In genomic region chr11:77926666-77927065, GRCm38 (mm10) we compare ENCODE assay signal across 19 mouse cellular contexts. TPM values are rescaled to one million over a fixed set of nuclear protein-coding genes. Genes with fewer than 3 reads are reported as not detected.
DNase-seq lines count a peak whose midpoint lies in the region; ATAC-seq and TF ChIP-seq lines count a peak whose summit lies in the region.
"Had no signal": no experiment of that assay in that cellular context is flagged by ENCODE, and none has a peak within 500 bp of the region (broad histone marks: within the 10 kb centered on the region; RNA-seq: fewer than 3 reads in every experiment).

No protein-coding gene starts in this region.

- H3K9me3 ChIP-seq in forebrain, embryonic 11.5 days (ENCODE audit: control insufficient read depth, low read length): no peaks in the 10 kb centered on the region
- H3K9me3 ChIP-seq in forebrain, embryonic 10.5 days: no peaks in the 10 kb centered on the region
- no peaks in the 10 kb centered on the region for H3K9me3 ChIP-seq in midbrain, embryonic 14.5 days (ENCODE audit: control insufficient read depth, low read length)
- H3K9me3 ChIP-seq in midbrain, embryonic 11.5 days (ENCODE audit: control insufficient read depth, low read length): no peaks in the 10 kb centered on the region
- no peaks in the 10 kb centered on the region for H3K9me3 ChIP-seq in forebrain, postnatal 0 days (ENCODE audit: low read length)
- H3K9me3 ChIP-seq in neural tube, embryonic 13.5 days: no peaks in the 10 kb centered on the region

- ATAC-seq in forebrain, embryonic 11.5 days (replicated peaks; ENCODE audit: low FRiP score): no peak
- 0 out of 2 replicates have a peak, but pooled peaks have one; percentile 49 for ATAC-seq in midbrain, embryonic 14.5 days (ENCODE audit: low FRiP score, low TSS enrichment)
- ATAC-seq in midbrain, embryonic 11.5 days (ENCODE audit: low FRiP score): no peak
- ATAC-seq in forebrain, postnatal 0 days: no peak
- no peak for ATAC-seq in neural tube, embryonic 13.5 days (ENCODE audit: low read depth)

- H3K36me3 ChIP-seq in forebrain, embryonic 11.5 days (ENCODE audit: control insufficient read depth, insufficient read depth, low read length): no peaks in the 10 kb centered on the region
- no peaks in the 10 kb centered on the region for H3K36me3 ChIP-seq in forebrain, embryonic 10.5 days (replicated peaks)
- no peaks in the 10 kb centered on the region for H3K36me3 ChIP-seq in midbrain, embryonic 14.5 days (ENCODE audit: control insufficient read depth, insufficient read depth, low read length)
- H3K36me3 ChIP-seq in midbrain, embryonic 11.5 days (ENCODE audit: control insufficient read depth, insufficient read depth, low read length): no peaks in the 10 kb centered on the region
- no peaks in the 10 kb centered on the region for H3K36me3 ChIP-seq in forebrain, postnatal 0 days (ENCODE audit: insufficient read depth)
- no peaks in the 10 kb centered on the region for H3K36me3 ChIP-seq in neural tube, embryonic 13.5 days

- DNase-seq in forebrain, embryonic 11.5 days (ENCODE audit: low spot score): no peak
- no peak for DNase-seq in forebrain, embryonic 10.5 days (ENCODE audit: extremely low spot score, low spot score)
- peak; percentile 71 for DNase-seq in midbrain, embryonic 14.5 days
- no peak for DNase-seq in midbrain, embryonic 11.5 days (ENCODE audit: low spot score, missing footprints)
- no peak for DNase-seq in forebrain, postnatal 0 days
- no peak for DNase-seq in heart, adult 9 months (ENCODE audit: low spot score in 2 of 2)
- no peak for DNase-seq in adrenal gland, postnatal 10 days
- DNase-seq: adrenal gland, postnatal 25 days; cerebellum, adult 9-11 months; gastrocnemius, postnatal 36 days; heart, adult 2 months; heart, postnatal 36 days; kidney, adult 8-10 months; kidney, postnatal 10 days; thymus, adult 18-20 months; thymus, postnatal 36 days had no signal

- no peak for TF ChIP-seq CTCF in forebrain, postnatal 0 days (IDR thresholded peaks at IDR 0.05; ENCODE audit: low read depth)

- H3K27ac ChIP-seq in forebrain, embryonic 11.5 days (ENCODE audit: low read depth, low read length): peak overlapping the region; percentile 51; the same call in 1 of the 2 replicates
- H3K27ac ChIP-seq in forebrain, embryonic 10.5 days: no peak overlapping the region
- peak overlapping the region; percentile 82 for H3K27ac ChIP-seq in midbrain, embryonic 14.5 days (replicated peaks; ENCODE audit: low read depth, low read length)
- H3K27ac ChIP-seq in midbrain, embryonic 11.5 days (ENCODE audit: low read depth, low read length): no peak overlapping the region
- peak overlapping the region; percentile 46; the same call in 1 of the 2 replicates for H3K27ac ChIP-seq in forebrain, postnatal 0 days (ENCODE audit: low read depth, low read length)
- H3K27ac ChIP-seq in neural tube, embryonic 13.5 days (replicated peaks): peak overlapping the region; percentile 72
- H3K27ac ChIP-seq: heart, adult 2 months had no signal

- no peak overlapping the region for H3K9ac ChIP-seq in forebrain, embryonic 11.5 days (ENCODE audit: low read length)
- no peak overlapping the region for H3K9ac ChIP-seq in midbrain, embryonic 14.5 days (replicated peaks; ENCODE audit: low read length)
- H3K9ac ChIP-seq in midbrain, embryonic 11.5 days (ENCODE audit: low read length): no peak overlapping the region
- no peak overlapping the region for H3K9ac ChIP-seq in forebrain, postnatal 0 days
- 0 out of 2 replicates have a peak overlapping the region, but pooled peaks have one; percentile 8 for H3K9ac ChIP-seq in neural tube, embryonic 13.5 days

- no peak overlapping the region for H3K4me2 ChIP-seq in forebrain, embryonic 11.5 days (ENCODE audit: low read depth, low read length, severe bottlenecking)
- H3K4me2 ChIP-seq in midbrain, embryonic 14.5 days (ENCODE audit: low read length): peak overlapping the region; percentile 9; the same call in 1 of the 2 replicates
- H3K4me2 ChIP-seq in midbrain, embryonic 11.5 days: no peak overlapping the region
- no peak overlapping the region for H3K4me2 ChIP-seq in forebrain, postnatal 0 days (ENCODE audit: low read depth)
- H3K4me2 ChIP-seq in neural tube, embryonic 13.5 days: no peak overlapping the region

- WGBS in forebrain, embryonic 11.5 days: 22% methylated on average over 9 of the region's 9 CpGs
- 34% methylated on average over 9 of the region's 9 CpGs for WGBS in forebrain, embryonic 10.5 days
- 17% methylated on average over 9 of the region's 9 CpGs for WGBS in midbrain, embryonic 14.5 days
- 32% methylated on average over 9 of the region's 9 CpGs for WGBS in midbrain, embryonic 11.5 days
- WGBS in forebrain, postnatal 0 days: 20% methylated on average over 9 of the region's 9 CpGs
- 7% methylated on average over 9 of the region's 9 CpGs for WGBS in neural tube, embryonic 13.5 days

- H3K4me1 ChIP-seq in forebrain, embryonic 11.5 days (replicated peaks; ENCODE audit: control insufficient read depth, insufficient read depth, low read length): peaks cover 25% of the 10 kb centered on the region
- H3K4me1 ChIP-seq in forebrain, embryonic 10.5 days: peaks cover 54% of the 10 kb centered on the region
- peaks cover 50% of the 10 kb centered on the region for H3K4me1 ChIP-seq in midbrain, embryonic 14.5 days (ENCODE audit: control insufficient read depth, insufficient read depth, low read length)
- peaks cover 17% of the 10 kb centered on the region for H3K4me1 ChIP-seq in midbrain, embryonic 11.5 days (ENCODE audit: control insufficient read depth, insufficient read depth, low read length)
- H3K4me1 ChIP-seq in forebrain, postnatal 0 days (ENCODE audit: insufficient read depth): peaks cover 17% of the 10 kb centered on the region; the same call in 1 of the 2 replicates
- H3K4me1 ChIP-seq in neural tube, embryonic 13.5 days (replicated peaks): peaks cover 64% of the 10 kb centered on the region

- H3K27me3 ChIP-seq in forebrain, embryonic 11.5 days (ENCODE audit: control insufficient read depth, insufficient read depth, low read length): peaks cover 13% of the 10 kb centered on the region
- peaks cover 83% of the 10 kb centered on the region for H3K27me3 ChIP-seq in forebrain, embryonic 10.5 days (ENCODE audit: poor library complexity, severe bottlenecking)
- no peaks in the 10 kb centered on the region for H3K27me3 ChIP-seq in midbrain, embryonic 14.5 days (ENCODE audit: control insufficient read depth, insufficient read depth, low read length)
- peaks cover 6% of the 10 kb centered on the region for H3K27me3 ChIP-seq in midbrain, embryonic 11.5 days (ENCODE audit: control insufficient read depth, insufficient read depth, low read length)
- no peaks in the 10 kb centered on the region for H3K27me3 ChIP-seq in forebrain, postnatal 0 days (ENCODE audit: insufficient read depth, low read length)
- peaks cover 57% of the 10 kb centered on the region for H3K27me3 ChIP-seq in neural tube, embryonic 13.5 days

- H3K4me3 ChIP-seq in forebrain, embryonic 11.5 days (ENCODE audit: low read depth, low read length): no peak overlapping the region
- H3K4me3 ChIP-seq in forebrain, embryonic 10.5 days: no peak overlapping the region
- no peak overlapping the region for H3K4me3 ChIP-seq in midbrain, embryonic 14.5 days (replicated peaks; ENCODE audit: low read depth, low read length)
- H3K4me3 ChIP-seq in midbrain, embryonic 11.5 days (ENCODE audit: low read depth, low read length): no peak overlapping the region
- H3K4me3 ChIP-seq in forebrain, postnatal 0 days (ENCODE audit: low read depth, low read length): no peak overlapping the region
- H3K4me3 ChIP-seq in neural tube, embryonic 13.5 days: no peak overlapping the region
- H3K4me3 ChIP-seq: heart, adult 2 months had no signal

RNA-seq across cellular contexts. Expression of gene Sez6, which starts 3.9 kb away (rescaled TPM):
- polyA plus RNA-seq in forebrain, embryonic 11.5 days (2014; fragmentation: Nextera tagmentation; extraction: Ambion mirVana): 14.3 and 16.7 TPM in 2 replicates
- 2.8 and 4.3 TPM in 2 replicates for polyA plus RNA-seq in forebrain, embryonic 10.5 days (2016; fragmentation: Nextera tagmentation; extraction: Ambion mirVana)
- polyA plus RNA-seq in midbrain, embryonic 14.5 days (2014; fragmentation: Nextera tagmentation; extraction: Ambion mirVana): 121 and 124 TPM in 2 replicates
- polyA plus RNA-seq in midbrain, embryonic 11.5 days (2014; fragmentation: Nextera tagmentation; extraction: Ambion mirVana): 7.2 and 8.6 TPM in 2 replicates
- 150 and 194 TPM in 2 replicates for total RNA-seq in forebrain, postnatal 0 days (2014; rRNA removed)
- 183 and 214 TPM in 2 replicates for polyA plus RNA-seq in forebrain, postnatal 0 days (2015; fragmentation: Nextera tagmentation; extraction: Ambion mirVana)
- polyA plus RNA-seq in neural tube, embryonic 13.5 days (2015; fragmentation: Nextera tagmentation; extraction: Ambion mirVana): 95.2 and 104 TPM in 2 replicates
- total RNA-seq in adrenal gland, postnatal 10 days (2021): 1 to 10 TPM; 2.5 to 3.6 TPM
- total RNA-seq: liver, adult 2 months; monocyte, adult 5-6 weeks had no signal
- polyA plus RNA-seq: liver, adult 2 months had no signal

RNA-seq across cellular contexts. Expression of gene Pipox, which starts 32.8 kb away (rescaled TPM):
- 13.6 and 16.0 TPM in 2 replicates for polyA plus RNA-seq in forebrain, embryonic 11.5 days (2014; fragmentation: Nextera tagmentation; extraction: Ambion mirVana)
- 10.0 and 10.1 TPM in 2 replicates for polyA plus RNA-seq in forebrain, embryonic 10.5 days (2016; fragmentation: Nextera tagmentation; extraction: Ambion mirVana)
- 4.0 and 4.2 TPM in 2 replicates for polyA plus RNA-seq in midbrain, embryonic 14.5 days (2014; fragmentation: Nextera tagmentation; extraction: Ambion mirVana)
- 12.1 and 12.6 TPM in 2 replicates for polyA plus RNA-seq in midbrain, embryonic 11.5 days (2014; fragmentation: Nextera tagmentation; extraction: Ambion mirVana)
- 3.8 and 6.8 TPM in 2 replicates for total RNA-seq in forebrain, postnatal 0 days (2014; rRNA removed)
- 3.7 and 4.2 TPM in 2 replicates for polyA plus RNA-seq in forebrain, postnatal 0 days (2015; fragmentation: Nextera tagmentation; extraction: Ambion mirVana)
- polyA plus RNA-seq in neural tube, embryonic 13.5 days (2015; fragmentation: Nextera tagmentation; extraction: Ambion mirVana): 4.1 and 6.1 TPM in 2 replicates
- 10 to 100 TPM; 14.0 to 25.8 TPM for total RNA-seq in adrenal gland, postnatal 10 days (2021)
- total RNA-seq: gastrocnemius, postnatal 36 days; monocyte, adult 5-6 weeks had no signal

RNA-seq across cellular contexts. Expression of gene Phf12, which starts 55.9 kb away (rescaled TPM):
- 29.6 and 30.5 TPM in 2 replicates for polyA plus RNA-seq in forebrain, embryonic 11.5 days (2014; fragmentation: Nextera tagmentation; extraction: Ambion mirVana)
- 17.0 and 20.7 TPM in 2 replicates for polyA plus RNA-seq in forebrain, embryonic 10.5 days (2016; fragmentation: Nextera tagmentation; extraction: Ambion mirVana)
- polyA plus RNA-seq in midbrain, embryonic 14.5 days (2014; fragmentation: Nextera tagmentation; extraction: Ambion mirVana): 18.5 and 20.3 TPM in 2 replicates
- polyA plus RNA-seq in midbrain, embryonic 11.5 days (2014; fragmentation: Nextera tagmentation; extraction: Ambion mirVana): 15.5 and 18.0 TPM in 2 replicates
- total RNA-seq in forebrain, postnatal 0 days (2014; rRNA removed): 35.9 and 49.3 TPM in 2 replicates
- 6.2 and 9.1 TPM in 2 replicates for polyA plus RNA-seq in forebrain, postnatal 0 days (2015; fragmentation: Nextera tagmentation; extraction: Ambion mirVana)
- 15.6 and 19.8 TPM in 2 replicates for polyA plus RNA-seq in neural tube, embryonic 13.5 days (2015; fragmentation: Nextera tagmentation; extraction: Ambion mirVana)
- 10 to 100 TPM; 42.9 to 55.3 TPM for total RNA-seq in adrenal gland, postnatal 10 days (2021)

Comparison
In these comparisons a context has a peak if more than half of its experiments do, and no peak if none do; other contexts are left out.
1. H3K27ac ChIP-seq: peak in forebrain, embryonic 11.5 days (single experiment), midbrain, embryonic 14.5 days (single experiment), forebrain, postnatal 0 days (single experiment) and neural tube, embryonic 13.5 days (single experiment); none in forebrain, embryonic 10.5 days (single experiment) and midbrain, embryonic 11.5 days (single experiment).